Mouse (Mus musculus) frontal cortex, adult 2 months (tissue): ENCODE measurements around the gene Cartpt. TPM values are rescaled to one million over a fixed set of nuclear protein-coding genes. Genes with fewer than 3 reads are reported as not detected.
"Not testable (repeated sequence)": the region's sequence is repeated elsewhere in the genome, so short reads cannot be mapped to it uniquely, and the experiment has no call there.

Source experiments
- DNase-seq, 2 experiments: peaks; one replicate each; pipeline ENCODE4 v3.0.0; 2022; ENCODE audit warnings: low spot score in 1 of 2; ENCODE audit errors: extremely low spot score in 1 of 2
- polyA plus RNA-seq: library from polyadenylated mRNA; depleted of rRNA; stranded (reverse); fragments of >200 nt; gene quantifications from 2 replicates; pipeline ENCODE4 v1.2.3, GENCODE M21; 2012; rRNA removed

Cartpt gene
- polyA plus RNA-seq: 13.6 and 25.7 TPM in 2 replicates

- DNase-seq: no peak
Measured at GRCm38 (mm10) chr13:99900965-99901364, at the start of gene Cartpt. Gene Cartpt (minus strand): TSS chr13:99901091.

GRCm38 (mm10) chr13:99947417-99947816 lies 46.5 kb upstream of the Cartpt start:
- DNase-seq: no peak

GRCm38 (mm10) chr13:99943525-99943924 lies 42.6 kb upstream of the Cartpt start:
- no peak for DNase-seq

GRCm38 (mm10) chr13:99940601-99941000 lies 39.7 kb upstream of the Cartpt start:
- peak in 1 of 2 experiments; percentile 45 for DNase-seq

- DNase-seq: no peak
Measured at GRCm38 (mm10) chr13:99939320-99939671, 38.4 kb upstream of the Cartpt start.

- DNase-seq: no peak
Measured at GRCm38 (mm10) chr13:99938606-99939319, 37.9 kb upstream of the Cartpt start.

- no peak for DNase-seq
Measured at GRCm38 (mm10) chr13:99937741-99938140, 36.9 kb upstream of the Cartpt start.

- DNase-seq: no peak
Measured at GRCm38 (mm10) chr13:99932406-99932805, 31.5 kb upstream of the Cartpt start.

GRCm38 (mm10) chr13:99931502-99931901 lies 30.6 kb upstream of the Cartpt start:
- DNase-seq: no peak

GRCm38 (mm10) chr13:99926249-99926648 lies 25.4 kb upstream of the Cartpt start:
- DNase-seq: no peak

GRCm38 (mm10) chr13:99915632-99916031 lies 14.7 kb upstream of the Cartpt start:
- no peak for DNase-seq

- DNase-seq: no peak
Measured at GRCm38 (mm10) chr13:99900557-99900892, 366 bp downstream of the Cartpt start.

- no peak for DNase-seq
Measured at GRCm38 (mm10) chr13:99899670-99900556, 978 bp downstream of the Cartpt start.

- no peak for DNase-seq
Measured at GRCm38 (mm10) chr13:99898816-99899215, 2.1 kb downstream of the Cartpt start.

- no peak for DNase-seq
Measured at GRCm38 (mm10) chr13:99885636-99886035, 15.3 kb downstream of the Cartpt start.

- not testable (repeated sequence) for DNase-seq
Measured at GRCm38 (mm10) chr13:99881774-99882173, 19.1 kb downstream of the Cartpt start.

- DNase-seq: no peak
Measured at GRCm38 (mm10) chr13:99879696-99880095, 21.2 kb downstream of the Cartpt start.

- no peak for DNase-seq
Measured at GRCm38 (mm10) chr13:99872059-99872458, 28.8 kb downstream of the Cartpt start.

GRCm38 (mm10) chr13:99868438-99868837 lies 32.5 kb downstream of the Cartpt start:
- no peak for DNase-seq

GRCm38 (mm10) chr13:99864331-99864730 lies 36.6 kb downstream of the Cartpt start:
- DNase-seq: no peak

- DNase-seq: no peak
Measured at GRCm38 (mm10) chr13:99860670-99861069, 40.2 kb downstream of the Cartpt start.

- DNase-seq: peak in 1 of 2 experiments; percentile 79
Measured at GRCm38 (mm10) chr13:99859082-99859481, 41.8 kb downstream of the Cartpt start.
